Mouse (Mus musculus): ENCODE results near the gene Cfap61.

GRCm38 (mm10) chr2:146169492-146169891 is 234.9 kb downstream of the Cfap61 start:
- no peak for TF ChIP-seq CTCF (IDR thresholded peaks at IDR 0.05; ENCODE audit: low read depth)
- TF ChIP-seq EP300 (optimal IDR thresholded peaks at IDR 0.05): no peak

Data from stomach, postnatal 0 days (tissue).